Mouse (Mus musculus): ENCODE measurements around the gene Nbl1.

DNA sequence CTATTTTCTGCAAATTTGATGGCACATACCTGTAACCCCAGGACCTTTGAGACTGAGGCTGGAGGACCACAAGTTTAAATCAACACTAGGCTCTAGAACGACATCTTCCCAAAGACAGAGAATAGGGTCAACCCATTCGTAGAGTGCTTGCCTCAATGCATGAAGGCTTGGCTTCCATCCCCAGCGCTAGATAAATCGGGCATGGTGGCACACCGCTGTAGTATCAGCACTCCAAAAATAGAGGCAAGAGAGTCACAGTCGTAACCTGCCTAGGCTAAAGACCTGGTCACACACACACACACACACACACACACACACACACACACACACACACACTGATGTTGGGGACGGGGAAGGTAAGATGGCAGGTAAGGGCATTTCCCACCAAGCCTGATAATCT, 12.5 kb downstream of the Nbl1 start:
- TF ChIP-seq CTCF (IDR thresholded peaks at IDR 0.05) (no peak), POLR2A (IDR thresholded peaks at IDR 0.05; ENCODE audit: insufficient read depth, low read depth, low read length) (no peak), EP300 (IDR thresholded peaks at IDR 0.05; ENCODE audit: insufficient read depth, low read depth, low read length) (0 out of 2 replicates have a peak, but pooled peaks have one; percentile 21)
